Mouse (Mus musculus) macrophage (primary cell): ENCODE results near the gene Pip5k1c. TPM values are rescaled to one million over a fixed set of nuclear protein-coding genes. Genes with fewer than 3 reads are reported as not detected.

Experiments used
- H3K27ac ChIP-seq: fragments of 350-480 bp; formaldehyde crosslinking; 2 replicates; pipeline ENCODE4 v1.9.0; 2021
- H3K36me3 ChIP-seq: fragments of 350-480 bp; formaldehyde crosslinking; 2 replicates; pipeline ENCODE4 v1.9.0; 2021; ENCODE audit errors: inconsistent target
- H3K4me3 ChIP-seq: fragments of 350-480 bp; formaldehyde crosslinking; 2 replicates; pipeline ENCODE4 v1.9.0; 2021; ENCODE audit errors: inconsistent target
- H3K79me2 ChIP-seq: fragments of 350-480 bp; formaldehyde crosslinking; 2 replicates; pipeline ENCODE4 v1.9.0; 2021; ENCODE audit errors: inconsistent target
- WGBS: methylation state at CpG from one replicate; pipeline ENCODE4 v1.1.7; 2026; ENCODE audit warnings: inconsistent platforms; ENCODE audit not compliant: missing documents; 5-methylcytosine and 5-hydroxymethylcytosine counted together
- polyA plus RNA-seq: library from polyadenylated mRNA; stranded (reverse); fragments of 250-400 nt; gene quantifications from 3 replicates; pipeline ENCODE4 v1.2.4, GENCODE M21; 2018; ENCODE audit warnings: inconsistent platforms

Pip5k1c gene
- polyA plus RNA-seq, 1 experiment from 2014 or later = 85.8 TPM

GRCm38 (mm10) chr10:81319330-81319699 is 26.6 kb downstream of the Pip5k1c start:
- H3K36me3 ChIP-seq = peaks cover 47% of the 10 kb centered on the region
- WGBS = 34% methylated on average over 8 of the region's 8 CpGs
- H3K4me3 ChIP-seq = peak overlapping the region; percentile 40

GRCm38 (mm10) chr10:81319741-81320549 is 27.2 kb downstream of the Pip5k1c start:
- H3K36me3 ChIP-seq = peaks cover 47% of the 10 kb centered on the region
- H3K4me3 ChIP-seq = peak overlapping the region; percentile 40
- 2% methylated on average over 32 of the region's 38 CpGs for WGBS
- peaks cover 27% of the 10 kb centered on the region for H3K79me2 ChIP-seq
- peak overlapping the region; percentile 93 for H3K27ac ChIP-seq

More at GRCm38 (mm10) chr10:81319330-81319699, 26.6 kb downstream of the Pip5k1c start:
- Histone ChIP-seq H3K27ac (peak overlapping the region; percentile 93), H3K79me2 (peaks cover 27% of the 10 kb centered on the region)

- H3K27ac ChIP-seq = peak within 1 kb of the TSS; percentile 93
- under 1% methylated on average over 57 of the region's 68 CpGs for WGBS
- peak within 1 kb of the TSS; percentile 75 for H3K4me3 ChIP-seq
- H3K79me2 ChIP-seq = peaks cover 27% of the 10 kb centered on the region
- peaks cover 44% of the 10 kb centered on the region for H3K36me3 ChIP-seq
Observed at GRCm38 (mm10) chr10:81320550-81321347, 28.0 kb downstream of the Pip5k1c start, which contains the start of gene Cactin. Gene Cactin (plus strand): TSS chr10:81321103.

- Histone ChIP-seq H3K79me2 (peaks cover 27% of the 10 kb centered on the region), H3K27ac (peak overlapping the region; percentile 25), H3K36me3 (peaks cover 44% of the 10 kb centered on the region), H3K4me3 (peak overlapping the region; percentile 75)
- WGBS = 2% methylated on average over 20 of the region's 20 CpGs
Observed at GRCm38 (mm10) chr10:81321436-81321835, 28.7 kb downstream of the Pip5k1c start.

GRCm38 (mm10) chr10:81322444-81322843 is 29.7 kb downstream of the Pip5k1c start:
- WGBS = 91% methylated on average over 26 of the region's 27 CpGs
- Histone ChIP-seq H3K36me3 (peaks cover 45% of the 10 kb centered on the region), H3K4me3 (no peak overlapping the region), H3K27ac (no peak overlapping the region), H3K79me2 (peaks cover 27% of the 10 kb centered on the region)

GRCm38 (mm10) chr10:81323141-81323775 is 30.5 kb downstream of the Pip5k1c start:
- WGBS = 95% methylated on average over 21 of the region's 23 CpGs
- peaks cover 27% of the 10 kb centered on the region for H3K79me2 ChIP-seq
- no peak overlapping the region for H3K4me3 ChIP-seq
- H3K27ac ChIP-seq = no peak overlapping the region
- peaks cover 41% of the 10 kb centered on the region for H3K36me3 ChIP-seq

GRCm38 (mm10) chr10:81323791-81324530 is 31.2 kb downstream of the Pip5k1c start:
- Histone ChIP-seq H3K27ac (no peak overlapping the region), H3K36me3 (peaks cover 41% of the 10 kb centered on the region), H3K79me2 (peaks cover 27% of the 10 kb centered on the region), H3K4me3 (no peak overlapping the region)
- 92% methylated on average over 18 of the region's 18 CpGs for WGBS

- H3K4me3 ChIP-seq = no peak overlapping the region
- peaks cover 41% of the 10 kb centered on the region for H3K36me3 ChIP-seq
- WGBS = 96% methylated on average over 14 of the region's 21 CpGs
- H3K79me2 ChIP-seq = peaks cover 27% of the 10 kb centered on the region
- no peak overlapping the region for H3K27ac ChIP-seq
Observed at GRCm38 (mm10) chr10:81325176-81325575, 32.4 kb downstream of the Pip5k1c start.

- no peak overlapping the region for H3K27ac ChIP-seq
- WGBS = 91% methylated on average over 17 of the region's 18 CpGs
- H3K79me2 ChIP-seq = peaks cover 27% of the 10 kb centered on the region
- H3K4me3 ChIP-seq = no peak overlapping the region
- peaks cover 41% of the 10 kb centered on the region for H3K36me3 ChIP-seq
Observed at GRCm38 (mm10) chr10:81325781-81326180, 33.0 kb downstream of the Pip5k1c start.

- H3K27ac ChIP-seq = no peak overlapping the region
Observed at GRCm38 (mm10) chr10:81326858-81327257, 34.1 kb downstream of the Pip5k1c start.

GRCm38 (mm10) chr10:81327959-81328358 is 35.2 kb downstream of the Pip5k1c start:
- no peak overlapping the region for H3K27ac ChIP-seq

More at GRCm38 (mm10) chr10:81326858-81327257, 34.1 kb downstream of the Pip5k1c start:
- Histone ChIP-seq H3K79me2 (peaks cover 21% of the 10 kb centered on the region), H3K4me3 (no peak overlapping the region), H3K36me3 (peaks cover 41% of the 10 kb centered on the region)
- WGBS = 39% methylated on average over 3 of the region's 6 CpGs

GRCm38 (mm10) chr10:81328386-81328785 is 35.6 kb downstream of the Pip5k1c start, which contains the start of gene Tbxa2r:
Gene Tbxa2r (plus strand): TSS chr10:81328731.
- 44% methylated on average over 10 of the region's 10 CpGs for WGBS
- Histone ChIP-seq H3K4me3 (no peak within 1 kb of the TSS), H3K36me3 (peaks cover 32% of the 10 kb centered on the region), H3K27ac (no peak within 1 kb of the TSS), H3K79me2 (peaks cover 6% of the 10 kb centered on the region; the same call in 1 of the 2 replicates)

More at GRCm38 (mm10) chr10:81327959-81328358, 35.2 kb downstream of the Pip5k1c start:
- Histone ChIP-seq H3K79me2 (peaks cover 10% of the 10 kb centered on the region; the same call in 1 of the 2 replicates), H3K36me3 (peaks cover 36% of the 10 kb centered on the region), H3K4me3 (no peak overlapping the region)
- 46% methylated on average over 2 of the region's 2 CpGs for WGBS

- Histone ChIP-seq H3K27ac (no peak overlapping the region), H3K4me3 (no peak overlapping the region), H3K79me2 (no peaks in the 10 kb centered on the region; the same call in 1 of the 2 replicates), H3K36me3 (peaks cover 22% of the 10 kb centered on the region)
- whole genome bisulfite sequencing = 51% methylated on average over 10 of the region's 10 CpGs
Observed at GRCm38 (mm10) chr10:81329194-81329975, 36.6 kb downstream of the Pip5k1c start.
